Mouse (Mus musculus) v-Abl transformed pro-B cells (cell line): ENCODE measurements around the gene Cpa4.

ENCODE experiments used
- in situ Hi-C, 2 experiments: fragments of 400-800 bp; cut with MboI; formaldehyde crosslinking; loops; one replicate each; pipeline ENCODE4 v1.15.1; 2025; ENCODE audit not compliant: unreplicated experiment in 2 of 2

The Cpa4 gene

DNA sequence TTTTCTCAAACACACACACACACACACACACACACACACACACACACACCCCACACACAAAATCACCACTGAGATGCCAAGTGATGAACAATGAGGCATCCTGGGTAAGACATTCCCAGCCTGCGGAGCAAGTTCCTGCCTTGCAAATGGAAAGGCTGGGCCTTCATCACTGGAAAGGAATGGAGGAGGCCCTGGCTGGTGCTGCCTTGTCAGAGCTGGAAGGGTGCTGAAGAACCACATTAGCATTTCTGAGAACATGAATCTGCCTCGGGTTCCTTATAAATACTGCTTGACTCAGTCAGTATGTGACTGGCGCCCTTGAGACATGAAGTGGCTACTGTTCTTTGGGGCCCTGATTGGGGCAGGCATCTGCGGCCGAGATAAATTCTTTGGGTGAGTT lies at the start of gene Cpa4:
Gene Cpa4 (plus strand): TSS at position 301 of the 400 bp plus-strand sequence.
- in situ Hi-C loops, result no loop called here

DNA sequence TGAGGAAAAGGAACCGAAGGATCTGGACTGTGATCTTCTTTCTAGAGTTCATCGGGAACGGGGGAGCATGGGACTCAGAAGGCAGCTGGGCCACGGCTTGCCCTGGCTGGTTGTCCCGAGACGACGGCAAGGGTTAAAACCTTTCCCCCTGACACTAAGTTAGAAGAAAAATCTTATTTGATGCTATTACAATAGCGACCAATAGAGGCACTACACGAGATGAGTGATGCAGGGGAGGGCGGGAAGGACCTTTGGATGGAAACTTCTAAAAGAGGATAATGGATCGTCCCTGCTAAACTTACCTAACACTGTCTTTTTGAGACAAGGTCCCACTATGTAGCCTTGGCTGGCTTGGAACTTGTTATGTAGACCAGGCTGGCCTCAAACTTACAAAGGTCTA lies 47.8 kb upstream of the Cpa4 start:
- in situ Hi-C loops, result no loop called here

DNA sequence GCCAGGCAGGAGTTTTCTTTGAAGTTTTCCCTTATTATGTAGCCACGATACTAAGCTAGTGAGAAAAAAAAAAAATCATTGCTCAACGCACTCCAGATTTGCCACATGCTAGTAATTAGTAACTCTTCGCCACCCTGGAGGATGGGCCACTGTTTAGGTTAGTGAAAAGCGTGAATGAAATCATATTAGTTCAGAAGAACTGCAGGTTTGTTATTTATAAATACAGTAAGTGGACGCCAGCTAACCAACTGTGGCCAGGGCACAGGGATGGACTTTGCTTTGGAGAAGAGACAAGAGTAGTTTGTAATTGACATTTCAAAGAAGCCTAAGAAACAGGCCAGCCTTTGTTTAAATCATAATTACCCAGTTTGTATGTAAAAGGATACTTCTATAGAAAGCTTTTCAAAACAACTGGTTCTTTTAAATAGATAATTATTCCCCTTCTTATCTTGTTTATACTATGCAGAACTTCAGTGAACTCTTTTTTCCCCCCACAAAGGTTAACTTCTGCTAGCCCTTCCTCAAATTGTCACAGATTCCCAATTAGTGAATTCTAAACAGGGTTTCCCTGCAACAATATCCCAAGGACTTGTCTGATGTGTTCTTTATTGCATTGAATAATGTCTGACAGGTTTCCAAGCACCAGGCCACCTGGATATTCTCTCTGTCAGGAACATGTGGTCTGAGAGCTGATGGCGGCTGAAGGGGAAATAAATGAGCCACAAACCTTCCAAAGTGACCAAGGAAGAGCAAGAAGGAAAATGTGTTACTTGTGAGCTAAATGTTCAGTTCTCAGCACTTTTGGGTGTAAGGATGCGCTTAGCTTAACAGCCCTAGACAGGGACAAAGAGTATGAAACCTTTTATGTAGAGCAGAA lies 42.5 kb upstream of the Cpa4 start:
- in situ Hi-C loops, result no loop called here

DNA sequence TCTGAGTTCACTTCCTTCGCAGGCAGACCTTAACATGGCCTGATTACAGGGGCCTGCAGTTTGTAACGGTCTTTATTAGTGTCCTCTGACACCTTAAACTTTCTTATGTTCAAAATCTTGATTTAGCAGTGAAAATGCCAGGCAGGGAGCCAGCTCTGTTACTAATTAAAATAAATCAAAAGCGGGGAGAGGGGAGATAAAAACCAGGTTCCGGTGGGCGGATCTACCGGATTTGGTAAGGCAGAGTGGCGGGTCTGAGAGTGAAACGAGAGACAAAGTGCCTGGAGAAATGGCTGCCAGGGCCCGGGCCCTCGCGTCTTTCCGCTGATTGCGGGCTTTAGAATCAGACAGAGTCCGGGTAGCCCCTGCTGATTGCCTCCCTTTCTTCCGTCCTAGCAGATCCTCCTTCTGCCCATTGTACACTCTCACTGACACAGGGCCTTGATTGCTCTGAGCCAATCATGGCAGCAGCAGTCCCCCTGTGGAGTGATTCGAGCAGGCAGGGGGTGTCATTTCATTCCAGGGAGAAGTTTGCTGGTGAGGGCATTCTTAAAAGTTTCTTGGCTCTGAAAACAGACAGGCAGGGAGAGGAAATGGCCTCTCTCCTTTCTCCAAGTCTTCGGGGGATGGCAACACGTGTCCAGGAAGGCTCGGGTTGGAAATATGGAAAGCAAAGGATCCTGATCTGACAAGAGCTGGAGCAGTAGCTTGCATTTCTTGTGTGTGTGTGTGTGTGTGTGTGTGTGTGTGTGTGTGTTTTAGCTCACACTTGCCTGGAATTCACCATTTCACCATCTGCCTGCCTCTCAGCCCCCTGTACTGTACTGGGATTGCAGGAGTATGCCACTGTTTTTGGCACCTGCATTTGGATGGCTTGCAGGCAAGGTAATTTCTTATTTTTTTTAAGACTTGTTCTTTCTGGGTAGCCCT lies 41.3 kb upstream of the Cpa4 start:
- in situ Hi-C loops, result no loop called here

DNA sequence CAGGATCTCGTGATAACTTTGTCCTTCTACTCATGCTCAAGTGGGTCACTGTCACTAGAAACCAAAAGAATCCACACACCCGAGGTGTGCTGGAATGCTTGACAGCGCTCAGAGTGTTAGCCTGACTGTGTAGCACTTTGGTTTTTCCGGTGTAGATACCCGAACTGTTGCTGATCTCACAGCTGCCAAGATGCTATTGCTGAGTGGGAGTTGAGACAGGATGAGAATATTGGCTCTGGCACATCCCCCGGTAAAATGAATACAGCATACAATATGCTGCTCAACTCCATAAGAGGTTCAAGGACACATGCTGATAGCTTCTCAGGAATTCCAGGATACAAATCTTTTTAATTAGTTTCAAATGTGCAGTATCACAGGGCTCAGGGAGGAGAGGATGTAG lies 39.4 kb upstream of the Cpa4 start:
- in situ Hi-C loops, result no loop called here

DNA sequence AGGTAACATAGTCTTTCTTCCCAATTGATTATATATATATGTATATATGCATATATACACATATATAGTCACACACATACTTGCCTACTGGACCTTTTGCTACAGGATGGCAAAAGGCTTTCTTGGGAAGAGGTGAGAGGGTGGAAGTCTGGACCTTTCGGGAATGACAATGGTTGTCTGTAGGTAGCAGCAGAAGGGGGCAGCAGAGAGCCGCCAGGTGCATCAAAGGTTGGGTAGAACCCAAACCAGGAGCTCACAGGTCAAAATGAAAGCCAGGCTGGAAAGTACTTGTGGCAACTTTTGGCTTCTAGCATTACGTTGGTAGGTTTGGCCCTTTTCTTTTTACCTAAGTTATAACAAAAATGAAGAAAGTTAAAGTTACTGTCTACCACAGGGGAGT lies 32.8 kb upstream of the Cpa4 start:
- in situ Hi-C loops, result loop anchor here (5.0 to 10.0 kb wide), 2 partner anchors 447 to 449 kb away; no protein-coding TSS in a partner anchor

DNA sequence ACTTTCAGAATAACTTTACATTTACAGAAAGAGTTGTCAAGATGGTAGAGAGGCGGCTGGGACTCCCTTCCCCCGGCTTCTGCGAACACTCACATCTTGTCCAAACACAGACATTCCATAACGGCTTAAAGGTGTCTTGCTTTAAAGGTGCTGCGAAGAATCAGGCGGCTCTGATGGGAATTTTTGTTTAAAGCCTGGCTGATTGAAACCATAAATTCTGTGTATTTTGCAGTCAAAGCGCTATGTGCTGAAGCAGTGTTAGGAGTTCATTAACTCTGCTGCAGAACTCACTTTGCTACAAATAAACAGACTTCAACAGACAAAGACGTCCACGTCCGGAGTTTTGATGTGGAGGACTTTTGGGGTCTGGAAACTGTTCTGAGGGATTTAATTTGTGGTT lies 29.9 kb upstream of the Cpa4 start:
- in situ Hi-C loops, result loop anchor here (5.0 to 10.0 kb wide), 2 partner anchors 444 to 447 kb away; no protein-coding TSS in a partner anchor

DNA sequence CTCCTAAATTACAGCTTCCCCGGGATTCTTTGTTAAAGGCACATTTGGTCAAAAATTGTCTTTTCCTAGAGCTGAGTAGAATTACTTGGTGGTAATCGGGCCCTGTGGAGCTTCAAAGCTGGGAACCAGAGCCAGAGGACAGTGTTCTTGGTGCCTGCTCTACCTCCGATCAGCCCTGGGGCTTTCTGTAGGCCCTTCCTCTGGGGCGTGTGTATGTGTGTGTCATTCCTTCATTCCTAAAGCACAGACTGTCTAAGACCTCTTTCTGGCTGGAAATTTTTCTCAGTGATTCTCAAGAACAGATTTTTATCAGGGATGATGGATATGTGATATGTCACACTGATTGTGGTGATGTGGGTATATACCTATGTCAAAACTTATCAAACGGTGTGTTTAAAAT lies 29.4 kb upstream of the Cpa4 start:
- in situ Hi-C loops, result loop anchor here (5.0 to 10.0 kb wide), 2 partner anchors 444 to 446 kb away; no protein-coding TSS in a partner anchor

DNA sequence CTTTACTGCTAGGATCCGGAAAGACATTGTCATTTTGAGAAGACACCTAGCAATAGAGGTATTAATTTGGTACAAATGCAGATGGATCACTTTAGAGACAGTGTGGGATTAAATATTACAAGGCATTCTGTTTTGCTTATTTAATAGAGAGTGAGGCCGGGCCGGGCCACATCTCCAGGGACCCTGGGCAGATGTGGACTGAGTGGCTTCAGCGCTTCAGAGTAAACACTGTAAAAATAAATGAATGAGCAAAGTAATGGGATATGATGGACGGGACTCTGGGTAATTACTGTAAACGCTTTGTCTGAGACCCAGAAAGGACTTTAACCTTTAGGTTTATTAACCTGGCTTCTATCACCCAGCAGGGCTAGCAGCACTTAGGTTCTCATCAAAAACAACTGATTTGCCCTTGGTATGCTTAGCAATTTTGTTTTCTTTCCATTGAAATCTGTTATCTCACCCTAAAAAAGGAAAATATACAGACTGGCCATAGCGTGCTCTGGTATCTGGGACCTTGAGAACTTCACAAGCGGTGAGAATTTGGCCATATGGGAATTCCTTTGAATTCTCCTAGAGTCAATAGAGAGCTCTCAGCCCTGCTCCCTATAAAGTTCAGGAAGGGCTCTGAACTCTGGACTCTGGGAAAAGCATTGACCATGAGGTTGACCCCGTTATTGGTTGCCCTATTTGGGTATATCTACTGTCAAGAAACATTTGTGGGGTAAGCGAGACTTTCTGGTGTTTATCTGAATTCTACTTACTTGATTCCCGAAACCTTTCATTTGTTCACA lies 27.0 kb upstream of the Cpa4 start, which contains the start of gene Cpa2:
Gene Cpa2 (plus strand): TSS at position 574 of the 791 bp plus-strand sequence.
- in situ Hi-C loops, result no loop called here

DNA sequence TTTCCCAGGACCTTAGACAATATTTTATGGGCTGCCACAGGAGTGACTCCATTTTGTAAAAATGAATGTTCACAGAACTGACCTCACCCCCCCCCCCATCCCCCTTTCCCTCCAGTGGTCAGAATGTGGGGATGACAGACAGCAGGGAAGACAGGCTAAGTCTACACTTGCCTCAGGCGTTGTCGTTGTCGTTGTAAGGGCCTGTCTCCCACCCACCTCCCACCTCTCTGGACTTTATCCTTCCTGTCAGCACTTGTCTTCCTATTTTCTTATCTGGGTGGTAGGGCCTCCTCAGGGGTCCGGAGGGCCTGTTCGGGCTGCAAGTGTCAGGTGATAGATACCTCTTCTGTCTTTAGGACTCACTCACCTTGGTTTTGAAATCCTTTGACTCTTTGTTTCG lies 25.9 kb upstream of the Cpa4 start:
- in situ Hi-C loops, result no loop called here

DNA sequence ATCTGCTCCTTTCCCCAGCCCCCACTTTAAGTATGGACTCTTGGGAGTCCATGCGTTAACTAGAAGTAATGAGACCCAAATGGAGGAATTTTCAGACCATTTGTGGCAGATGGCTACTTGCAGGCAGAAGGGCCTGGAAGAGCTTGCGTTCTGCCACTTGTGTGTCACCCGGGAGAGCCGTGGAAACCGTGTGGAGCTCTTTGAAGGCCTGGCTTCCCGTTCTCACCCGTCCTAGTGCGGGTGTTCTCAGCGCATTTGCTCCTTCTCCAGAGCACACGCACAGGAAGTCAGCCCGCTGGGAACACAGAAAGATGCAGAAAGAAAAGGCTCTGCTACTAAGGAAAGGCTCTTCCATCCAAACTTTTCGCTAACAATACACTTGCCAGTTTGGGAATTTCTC lies 25.1 kb upstream of the Cpa4 start:
- in situ Hi-C loops, result no loop called here

DNA sequence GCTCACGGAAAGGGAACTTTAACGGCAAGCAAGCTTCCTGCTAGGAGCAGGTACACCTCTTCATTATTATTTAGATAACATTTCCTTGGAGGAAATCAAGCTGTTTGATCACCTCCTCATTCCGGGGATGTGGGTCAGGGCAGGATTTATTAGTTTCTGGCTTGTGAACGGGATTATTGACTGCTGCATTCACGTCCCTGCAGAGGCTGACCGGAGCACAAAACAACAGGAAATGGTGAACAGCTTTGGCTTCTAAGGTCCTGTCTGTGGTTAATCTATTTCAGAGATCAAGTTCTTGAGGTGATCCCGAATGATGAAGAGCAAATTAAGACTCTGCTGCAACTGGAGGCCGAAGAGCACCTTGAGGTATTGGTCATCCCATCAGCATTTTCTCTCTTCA lies 24.3 kb upstream of the Cpa4 start:
- in situ Hi-C loops, result no loop called here

DNA sequence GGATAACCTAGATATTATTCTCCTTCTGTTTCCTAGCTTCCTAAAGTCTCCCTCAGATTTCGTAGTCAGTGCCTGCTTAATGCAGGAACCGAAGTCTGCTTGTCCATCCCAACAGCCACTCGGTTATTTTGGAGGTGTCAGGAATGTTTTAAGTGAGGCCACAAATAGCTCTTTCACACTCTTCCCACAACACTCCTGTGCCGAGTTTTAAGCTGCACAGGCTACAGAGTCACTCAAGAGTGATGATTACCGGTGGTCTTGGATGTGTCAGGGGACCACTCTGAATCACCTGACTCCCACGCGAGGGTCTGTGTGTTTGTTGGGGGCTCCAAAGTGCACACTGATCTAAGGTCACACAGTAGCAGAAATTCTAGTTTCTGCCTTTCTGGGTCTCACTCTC lies 22.5 kb upstream of the Cpa4 start:
- in situ Hi-C loops, result no loop called here

DNA sequence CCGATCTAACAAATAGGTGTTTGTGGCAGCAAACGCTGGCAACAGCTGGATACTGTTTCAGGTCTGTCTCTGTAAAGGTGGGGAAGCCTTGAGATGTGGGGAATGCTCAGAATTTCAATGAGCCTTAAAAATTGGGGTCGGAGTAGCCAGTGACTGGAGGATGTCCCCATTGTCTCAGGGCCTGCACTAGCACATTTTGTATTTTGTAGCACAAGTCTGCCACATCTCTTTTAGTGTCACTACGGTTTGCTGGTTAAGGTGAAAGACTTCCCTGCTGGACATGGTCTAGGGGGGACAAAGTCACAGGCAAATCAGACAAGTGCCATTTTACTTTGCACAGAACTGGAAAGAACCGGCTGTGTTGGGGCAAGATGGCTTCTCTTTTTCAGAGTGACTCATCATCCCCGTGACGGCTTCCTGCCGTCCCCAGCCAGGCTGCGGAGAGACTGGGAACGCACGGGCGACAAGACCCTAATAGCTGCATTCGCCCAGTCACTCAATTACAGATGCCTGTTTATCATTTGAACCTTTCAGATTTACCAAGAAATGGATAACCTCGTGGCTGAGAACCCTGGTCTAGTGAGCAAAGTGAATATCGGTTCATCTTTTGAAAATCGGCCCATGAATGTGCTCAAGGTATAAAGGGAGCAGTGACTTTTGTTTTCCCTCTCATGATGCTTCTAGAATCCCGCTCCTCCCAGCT lies 21.4 kb upstream of the Cpa4 start:
- in situ Hi-C loops, result no loop called here

DNA sequence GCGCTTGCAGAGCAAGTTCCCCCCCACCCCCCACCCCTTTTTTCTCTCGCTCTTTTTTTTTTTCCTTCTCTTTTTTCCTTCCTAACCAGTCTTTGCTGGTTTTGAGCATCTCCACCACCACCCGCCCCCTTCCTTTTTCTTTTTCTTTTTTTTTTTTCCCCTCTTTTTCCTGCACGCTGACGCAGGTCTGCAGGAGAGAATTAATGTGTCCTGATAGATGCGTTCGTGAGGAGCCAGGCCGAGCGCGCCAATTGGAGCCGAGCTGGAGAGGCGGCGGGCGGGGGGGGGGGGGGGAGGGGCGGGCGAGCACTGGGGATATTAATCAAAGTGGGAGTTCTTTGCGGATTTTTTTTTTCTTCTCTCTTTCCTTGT lies 20.9 kb upstream of the Cpa4 start:
- in situ Hi-C loops, result no loop called here

DNA sequence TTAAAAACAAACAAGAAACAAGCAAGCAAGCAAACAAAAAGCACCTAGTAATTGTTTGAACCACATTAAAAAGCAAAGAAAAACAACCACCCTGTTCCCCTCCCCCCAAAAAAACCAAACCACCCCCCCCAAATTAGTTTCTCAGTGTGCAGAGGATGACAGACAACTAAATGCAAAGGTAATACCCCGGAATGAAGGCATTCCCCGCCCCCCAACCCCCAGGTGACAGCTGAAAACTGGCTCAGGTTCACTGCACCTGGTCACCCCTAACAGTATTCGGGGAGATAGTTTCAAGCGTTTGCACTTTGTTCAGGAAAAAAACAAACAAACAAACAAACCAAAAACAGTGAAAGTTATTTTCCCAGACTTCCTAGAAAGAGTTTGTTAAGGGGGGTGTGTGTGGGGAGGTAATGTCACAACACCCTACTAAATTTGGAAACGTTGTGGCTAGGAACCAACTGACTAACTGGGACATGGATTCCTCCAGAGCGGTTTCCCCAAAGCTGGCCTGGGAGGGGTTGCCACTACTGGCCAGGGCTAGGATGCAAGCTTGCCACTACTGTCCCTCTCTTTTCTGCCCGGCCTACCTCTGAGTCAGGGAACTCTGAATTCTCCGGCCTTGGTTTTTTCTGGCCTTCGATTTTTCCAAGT lies 20.4 kb upstream of the Cpa4 start:
- in situ Hi-C loops, result no loop called here

DNA sequence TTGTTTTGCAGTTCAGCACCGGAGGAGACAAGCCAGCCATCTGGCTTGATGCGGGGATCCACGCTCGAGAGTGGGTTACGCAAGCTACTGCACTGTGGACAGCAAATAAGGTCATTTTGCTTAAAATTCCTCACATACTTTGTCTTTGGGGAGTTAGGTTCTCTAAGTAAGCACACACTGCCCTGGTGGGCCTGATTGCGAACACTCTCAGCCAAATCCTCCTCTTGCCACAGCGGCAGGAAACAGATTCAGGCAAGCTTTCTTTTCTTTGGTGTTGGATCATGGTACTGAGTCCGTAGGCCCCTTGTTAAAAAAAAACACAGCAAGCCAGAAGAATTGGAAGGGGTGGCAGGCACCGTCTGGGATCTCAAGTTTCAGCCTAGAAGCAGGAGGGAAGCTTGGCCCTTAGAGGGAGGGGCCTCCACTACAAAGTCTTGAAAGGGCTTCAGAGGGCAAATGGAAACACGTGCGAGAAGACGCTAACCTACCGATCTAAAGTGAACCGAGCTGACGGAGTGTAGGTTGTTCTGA lies 18.9 kb upstream of the Cpa4 start:
- in situ Hi-C loops, result no loop called here

DNA sequence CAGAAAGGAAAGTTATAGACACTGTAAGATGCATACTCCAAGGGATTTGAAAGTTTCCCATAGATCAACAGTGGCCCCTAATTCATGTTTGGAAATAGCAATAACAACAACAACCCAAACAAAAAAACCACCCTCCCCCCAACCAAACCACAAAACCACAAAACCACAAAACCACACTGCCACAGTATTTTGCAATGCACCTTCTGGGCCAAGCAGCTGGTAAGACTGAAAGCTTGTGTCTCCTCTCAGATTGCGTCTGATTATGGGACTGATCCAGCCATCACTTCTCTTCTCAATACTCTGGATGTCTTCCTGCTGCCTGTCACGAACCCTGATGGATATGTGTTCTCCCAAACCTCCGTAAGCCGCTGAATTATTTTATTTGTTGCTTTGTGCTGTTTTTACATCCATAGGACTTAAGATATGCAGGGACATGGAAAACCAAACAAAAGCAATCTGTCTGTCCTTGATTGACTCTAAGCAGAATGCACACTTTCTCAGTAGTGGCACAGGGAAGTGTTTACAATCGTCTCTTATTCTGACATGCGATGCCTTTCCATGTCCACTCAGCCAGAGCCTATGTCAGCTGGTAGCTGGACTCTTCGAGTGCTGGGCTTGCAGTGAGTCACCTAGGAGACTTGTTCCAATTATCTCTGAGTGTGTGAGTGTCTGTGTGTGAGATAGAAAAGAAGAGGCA lies 17.5 kb upstream of the Cpa4 start:
- in situ Hi-C loops, result no loop called here

DNA sequence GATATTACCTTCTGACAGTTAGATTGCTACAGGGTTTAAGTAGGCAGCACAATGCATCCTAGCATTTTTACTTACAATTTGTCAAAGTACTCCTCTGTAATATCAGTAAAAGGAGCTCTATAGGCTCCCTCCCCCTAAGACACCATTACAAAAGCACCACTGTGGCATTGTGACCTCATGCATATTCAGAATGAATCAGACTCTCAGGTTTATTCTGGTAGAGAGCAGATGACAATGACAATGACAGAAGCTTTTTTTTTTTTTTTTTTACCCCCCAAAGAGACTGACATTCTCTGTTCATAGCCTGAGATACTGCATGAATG lies 17.0 kb upstream of the Cpa4 start:
- in situ Hi-C loops, result no loop called here
